Mouse (Mus musculus) effector memory CD4-positive, alpha-beta T cell, adult 5 months (primary cell): Measurements from ENCODE around the gene Zmynd15. TPM values are rescaled to one million over a fixed set of nuclear protein-coding genes. Genes with fewer than 3 reads are reported as not detected.

ENCODE experiments used
- polyA plus RNA-seq: library from polyadenylated mRNA; unstranded; fragments of 100-300 nt; shearing (Covaris generic); gene quantifications from one replicate; pipeline ENCODE4 v1.2.1, GENCODE M21; 2017

The Zmynd15 gene
- polyA plus RNA-seq = 0.16 TPM

DNA sequence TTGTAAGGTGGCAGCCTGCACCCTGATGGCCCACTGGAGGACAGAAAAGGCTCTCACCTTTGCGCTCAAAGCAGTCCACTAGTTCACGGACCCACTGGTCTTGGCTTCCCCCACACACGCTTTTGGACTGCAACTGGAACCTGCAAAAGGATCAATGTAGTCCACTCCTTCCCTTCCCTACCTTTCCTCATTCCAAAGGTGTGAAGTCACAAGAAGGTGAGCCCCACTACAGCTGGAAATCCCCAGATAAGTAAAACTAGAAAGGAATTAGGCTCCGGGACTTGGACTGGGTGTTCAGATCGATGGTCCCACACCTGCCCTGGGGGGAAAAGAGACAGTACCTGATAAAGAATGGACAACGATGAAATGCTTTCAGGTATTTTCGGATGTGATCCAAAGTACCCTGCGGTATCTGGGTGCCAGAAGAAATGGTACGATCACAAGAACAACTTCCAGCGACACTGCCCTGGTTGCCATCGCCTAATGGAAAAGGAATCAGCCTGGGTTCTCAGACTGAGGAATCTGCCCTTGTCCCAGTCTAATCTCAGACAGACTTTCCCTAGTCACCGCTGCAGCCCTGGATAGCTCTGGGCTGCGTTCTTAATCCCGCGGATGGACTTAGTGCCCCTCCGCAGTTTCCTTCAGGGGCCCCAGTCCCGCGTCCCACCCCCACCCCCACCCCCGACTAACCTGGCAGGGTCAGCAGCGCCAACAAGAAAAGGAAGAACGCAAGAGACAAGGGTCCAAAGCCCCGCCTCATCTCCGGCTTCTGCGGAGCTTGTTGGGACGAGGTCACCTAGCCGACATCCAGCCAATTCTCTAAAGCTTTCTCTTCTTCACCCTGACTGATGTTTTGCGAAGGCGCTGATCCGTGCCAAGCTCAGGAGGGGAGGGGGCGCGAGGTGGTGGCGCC, at the start of gene Zmynd15:
Gene Zmynd15 (plus strand): TSS at position 746 of the 913 bp plus-strand sequence.

DNA sequence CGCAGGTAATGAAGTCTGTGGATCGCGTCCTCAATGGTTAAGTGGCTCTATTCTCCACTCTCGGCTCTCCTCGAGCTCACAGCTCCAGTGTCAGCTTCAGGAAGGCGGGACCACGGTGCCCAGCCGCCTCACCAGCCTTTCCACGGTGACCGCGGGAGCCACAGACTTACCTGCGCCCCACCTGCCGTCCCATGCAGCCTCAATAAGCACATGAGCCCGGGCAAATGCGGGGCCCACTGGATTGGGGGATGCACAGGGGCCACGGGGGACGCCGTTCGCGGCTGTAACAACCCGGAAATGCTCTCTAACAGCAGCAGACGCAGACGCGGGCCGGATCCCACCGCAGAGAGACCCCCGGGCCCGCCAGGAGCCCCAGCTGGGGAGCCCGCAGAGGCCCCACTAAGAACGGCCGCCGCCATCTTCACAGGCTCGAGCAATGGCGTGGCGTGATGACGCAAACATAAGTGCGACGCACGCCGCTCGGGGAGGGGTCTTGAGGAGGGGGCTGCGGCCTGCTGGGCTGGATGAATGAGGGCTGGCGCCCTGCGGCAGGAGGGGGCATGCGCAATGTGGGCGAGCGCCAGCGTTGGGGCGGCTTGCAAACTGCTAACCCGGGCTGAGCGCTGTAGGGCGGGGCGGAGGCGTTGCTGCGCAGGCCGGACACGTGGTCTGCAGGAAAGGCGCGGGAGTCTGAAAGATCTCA, 49.5 kb upstream of the Zmynd15 start, which contains the start of gene Pelp1:
Gene Pelp1 (minus strand): TSS at position 438 of the 703 bp plus-strand sequence.

DNA sequence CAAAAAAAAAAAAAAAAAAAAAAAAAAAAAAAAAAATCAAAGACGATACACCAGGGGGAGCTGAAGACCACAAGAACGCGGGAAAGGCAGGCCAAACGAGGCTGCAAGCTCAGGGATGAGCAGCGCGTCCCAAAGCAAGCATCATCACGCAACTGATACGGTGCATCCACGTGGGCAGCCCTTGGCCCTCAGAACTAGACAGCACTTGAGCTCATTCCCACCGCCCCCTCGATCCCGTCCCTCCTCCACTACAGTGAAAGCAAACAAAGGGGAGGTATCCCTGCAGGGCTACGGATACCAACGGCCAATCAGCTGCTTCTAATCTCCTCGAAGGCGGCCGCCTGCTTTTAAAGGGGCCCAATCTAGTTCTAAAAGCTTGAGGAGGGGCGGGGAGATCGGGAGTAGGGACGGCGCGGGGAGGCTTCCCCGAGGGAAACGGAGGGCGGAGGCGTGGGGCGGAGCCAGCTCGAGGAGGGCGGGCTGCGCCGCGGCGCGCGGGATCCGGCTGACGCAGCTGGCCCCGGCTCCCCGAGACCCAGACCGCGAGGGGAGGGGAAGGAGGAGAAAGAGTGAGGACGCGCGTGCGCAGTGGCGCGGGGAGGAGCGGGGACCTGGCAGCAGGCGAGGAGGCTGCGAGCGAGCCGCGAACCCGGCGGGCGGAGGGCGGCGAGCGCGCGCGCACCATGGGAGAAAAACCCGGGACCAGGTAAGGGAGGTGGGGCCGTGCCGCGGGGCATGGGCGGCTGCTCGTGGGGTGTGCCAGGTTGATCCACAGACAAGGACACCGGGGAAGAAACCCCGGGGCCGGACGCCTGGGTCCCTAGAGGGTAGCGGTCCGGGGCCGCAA, 27.0 kb upstream of the Zmynd15 start, which contains the start of gene Arrb2:
Gene Arrb2 (plus strand): TSS at position 588 of the 847 bp plus-strand sequence.

DNA sequence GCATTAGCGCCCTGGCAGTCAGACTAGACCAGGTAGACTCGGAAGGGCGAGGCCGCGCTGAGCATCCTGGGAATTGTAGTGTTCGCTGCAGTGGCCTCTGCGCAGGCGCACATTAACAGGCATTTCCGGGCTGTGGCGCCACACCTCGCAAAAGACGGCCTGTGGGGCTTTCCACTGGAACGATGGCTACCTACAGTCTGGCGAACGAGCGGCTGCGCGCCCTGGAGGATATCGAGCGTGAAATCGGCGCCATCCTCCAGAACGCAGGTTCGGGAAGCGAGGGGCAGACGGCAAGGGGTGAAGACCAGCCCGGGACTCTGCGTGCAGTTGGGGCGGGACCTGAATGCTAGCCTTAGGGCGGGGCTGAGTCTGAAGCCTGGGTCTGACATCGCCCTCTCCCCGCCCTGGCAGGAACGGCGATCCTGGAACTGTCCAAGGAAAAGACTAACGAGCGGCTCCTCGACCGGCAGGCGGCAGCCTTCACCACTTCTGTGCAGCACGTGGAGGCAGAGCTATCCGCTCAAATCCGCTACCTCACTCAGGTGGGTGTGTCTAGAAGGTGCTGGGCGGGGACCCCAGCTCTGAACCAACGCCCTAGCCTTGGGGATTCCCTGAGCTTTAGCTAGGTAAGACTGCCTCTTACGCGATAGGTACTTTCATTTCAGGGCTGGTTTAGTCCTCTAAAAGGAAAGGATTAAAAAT, 7.3 kb upstream of the Zmynd15 start, which contains the start of gene Med11:
Gene Med11 (plus strand): TSS at position 123 of the 702 bp plus-strand sequence.

DNA sequence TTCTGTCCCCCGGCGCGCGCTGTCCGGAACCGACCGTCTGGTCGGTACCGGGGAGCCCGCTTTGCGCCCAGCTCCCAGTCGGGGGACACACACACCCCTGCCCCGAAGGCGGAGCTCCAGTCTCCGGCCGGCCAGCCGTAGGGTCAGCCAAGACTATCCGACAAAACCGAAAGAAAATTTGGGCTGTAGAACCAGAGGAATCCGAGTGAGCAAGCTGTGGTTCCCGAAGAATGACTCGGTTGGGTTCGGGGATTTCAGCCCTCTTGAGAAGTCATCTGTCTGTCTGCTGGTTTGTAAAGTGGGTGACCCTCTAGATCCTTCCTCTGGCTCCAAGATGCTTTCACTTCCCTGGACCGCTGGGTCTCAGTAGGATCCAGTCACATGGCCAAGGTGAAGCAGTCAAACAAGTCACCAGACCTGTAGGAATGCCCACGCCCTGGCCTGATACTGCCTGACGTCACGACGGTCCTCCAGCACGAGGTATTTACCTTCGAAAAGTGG, 418 bp downstream of the Zmynd15 start, which contains the start of gene Cxcl16:
Gene Cxcl16 (minus strand): TSS at position 384 of the 501 bp plus-strand sequence.

DNA sequence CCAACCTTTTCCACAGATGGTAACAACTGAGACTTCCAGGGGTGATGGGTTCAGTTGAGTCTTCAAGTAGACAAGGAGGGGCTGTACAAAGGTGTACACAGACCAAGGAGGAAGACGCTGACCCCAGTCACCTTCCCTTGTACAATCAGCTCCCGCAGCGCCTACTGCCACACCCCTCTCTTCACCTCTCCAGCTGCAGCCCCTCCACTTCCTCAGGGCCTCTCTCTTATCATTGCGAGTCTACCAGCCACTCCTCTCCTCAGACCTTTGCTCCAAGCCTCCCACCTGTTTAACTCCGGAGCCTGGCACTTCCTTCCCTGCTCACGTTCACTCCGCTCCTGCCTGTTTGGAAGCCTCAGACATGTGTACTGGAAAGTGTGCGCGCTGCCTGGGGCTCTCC, 45.7 kb downstream of the Zmynd15 start, which contains the start of gene Tm4sf5:
Gene Tm4sf5 (plus strand): TSS at position 275 of the 400 bp plus-strand sequence.

DNA sequence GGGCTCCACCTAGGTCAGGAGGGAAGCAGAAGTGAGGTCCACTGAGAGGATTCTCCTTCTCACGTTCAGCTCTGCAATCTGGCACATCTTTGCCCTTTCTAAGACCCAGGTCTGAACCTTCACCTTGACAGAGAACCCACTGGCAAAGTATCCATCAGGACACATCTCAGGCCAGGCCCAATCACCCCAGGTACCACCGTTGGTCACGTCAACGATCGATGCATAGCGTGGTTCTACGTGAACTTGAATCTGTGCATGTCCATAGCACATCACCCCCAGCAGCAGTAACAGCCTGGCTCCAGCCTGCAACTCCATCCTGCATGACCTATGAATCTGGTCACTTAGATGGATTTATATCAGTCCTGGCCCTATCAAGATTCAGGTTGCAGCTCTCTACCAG, 55.1 kb downstream of the Zmynd15 start, which contains the start of gene Vmo1:
Gene Vmo1 (minus strand): TSS at position 329 of the 400 bp plus-strand sequence.

Other genes starting within 250 kb of the Zmynd15 start
- 0.65 TPM for gene Slc16a11, start 246.7 kb upstream of the Zmynd15 start, polyA plus RNA-seq
- 1.4 TPM for gene Slc16a13, start 238.4 kb upstream of the Zmynd15 start, polyA plus RNA-seq
- not detected for gene Bcl6b, start 229.6 kb upstream of the Zmynd15 start, polyA plus RNA-seq
- gene 0610010K14Rik, start 221.5 kb upstream of the Zmynd15 start, polyA plus RNA-seq = 86.5 TPM
- 2.4 TPM for gene Gm21988, start 219.6 kb upstream of the Zmynd15 start, polyA plus RNA-seq
- gene Rnasek, start 219.6 kb upstream of the Zmynd15 start, polyA plus RNA-seq = 237 TPM
- gene Alox12, start 204.1 kb upstream of the Zmynd15 start, polyA plus RNA-seq = not detected
- gene Alox12e, start 136.8 kb upstream of the Zmynd15 start, polyA plus RNA-seq = not detected
- gene Alox15, start 107.4 kb upstream of the Zmynd15 start, polyA plus RNA-seq = not detected
- 10.7 TPM for gene Pelp1, start 49.4 kb upstream of the Zmynd15 start, polyA plus RNA-seq
- 215 TPM for gene Arrb2, start 26.8 kb upstream of the Zmynd15 start, polyA plus RNA-seq
- 141 TPM for gene Med11, start 7.5 kb upstream of the Zmynd15 start, polyA plus RNA-seq
- gene Cxcl16, start 551 bp downstream of the Zmynd15 start, polyA plus RNA-seq = 1.7 TPM
- gene Tm4sf5, start 45.8 kb downstream of the Zmynd15 start, polyA plus RNA-seq = not detected
- not detected for gene Vmo1, start 55.2 kb downstream of the Zmynd15 start, polyA plus RNA-seq
- gene Gltpd2, start 59.8 kb downstream of the Zmynd15 start, polyA plus RNA-seq = 0.31 TPM
- gene Psmb6, start 65.9 kb downstream of the Zmynd15 start, polyA plus RNA-seq = 282 TPM
- not detected for gene Gm40193, start 73.5 kb downstream of the Zmynd15 start, polyA plus RNA-seq
- 8.9 TPM for gene Pld2, start 80.6 kb downstream of the Zmynd15 start, polyA plus RNA-seq
- 39.6 TPM for gene Mink1, start 103.4 kb downstream of the Zmynd15 start, polyA plus RNA-seq
- 1.4 TPM for gene 4930544D05Rik, start 156.4 kb downstream of the Zmynd15 start, polyA plus RNA-seq
- 18.7 TPM for gene Chrne, start 159.8 kb downstream of the Zmynd15 start, polyA plus RNA-seq
- not detected for gene Gp1ba, start 179.7 kb downstream of the Zmynd15 start, polyA plus RNA-seq
- 270 TPM for gene Rnf167, start 187.8 kb downstream of the Zmynd15 start, polyA plus RNA-seq
- 70.1 TPM for gene Slc25a11, start 188.0 kb downstream of the Zmynd15 start, polyA plus RNA-seq
- 2,450 TPM for gene Pfn1, start 195.2 kb downstream of the Zmynd15 start, polyA plus RNA-seq
- 9.9 TPM for gene Eno3, start 197.8 kb downstream of the Zmynd15 start, polyA plus RNA-seq
- gene Spag7, start 210.0 kb downstream of the Zmynd15 start, polyA plus RNA-seq = 64.8 TPM
- gene Camta2, start 228.7 kb downstream of the Zmynd15 start, polyA plus RNA-seq = 36.7 TPM
- gene Inca1, start 240.7 kb downstream of the Zmynd15 start, polyA plus RNA-seq = 0.59 TPM
- 2.4 TPM for gene Kif1c, start 241.1 kb downstream of the Zmynd15 start, polyA plus RNA-seq